Mouse (Mus musculus) midbrain, postnatal 0 days (tissue): ENCODE results near the gene Tmed3. TPM values are rescaled to one million over a fixed set of nuclear protein-coding genes. Genes with fewer than 3 reads are reported as not detected.

Experiments
- ATAC-seq: fragments of 200-750 bp; cut with Nextera tagmentation; 2 replicates; pipeline ENCODE4 v1.8.0; 2017; ENCODE audit warnings: moderate number of reproducible peaks, mild to moderate bottlenecking, moderate TSS enrichment, moderate library complexity; ENCODE audit not compliant: low FRiP score
- DNase-seq: peaks from one replicate; pipeline ENCODE4 v3.0.0-alpha.2; 2015; ENCODE audit warnings: low spot score
- H3K27ac ChIP-seq: fragments of 300-500 bp; sonication (generic); 2 replicates; pipeline ENCODE4 v1.5.1; 2014; ENCODE audit warnings: low read depth, mild to moderate bottlenecking, low read length, mixed read lengths
- H3K27me3 ChIP-seq: fragments of 300-500 bp; sonication (generic); 2 replicates; pipeline ENCODE4 v1.6.1; 2014; ENCODE audit warnings: low read length, control low read depth, mixed read lengths; ENCODE audit not compliant: insufficient read depth
- H3K36me3 ChIP-seq: fragments of 300-500 bp; sonication (generic); 2 replicates; pipeline ENCODE4 v1.6.1; 2014; ENCODE audit warnings: low read length, control low read depth, mixed read lengths; ENCODE audit not compliant: insufficient read depth
- H3K4me1 ChIP-seq: fragments of 300-500 bp; sonication (generic); 2 replicates; pipeline ENCODE4 v1.6.1; 2014; ENCODE audit warnings: mild to moderate bottlenecking, control low read depth, antibody characterized with exemption, low read length, mixed read lengths; ENCODE audit not compliant: insufficient read depth
- H3K4me2 ChIP-seq: fragments of 300-500 bp; sonication (generic); 2 replicates; pipeline ENCODE4 v1.6.1; 2014; ENCODE audit warnings: low read depth, mild to moderate bottlenecking, low read length, mixed read lengths; ENCODE audit not compliant: poor library complexity, severe bottlenecking
- H3K4me3 ChIP-seq: fragments of 300-500 bp; sonication (generic); 2 replicates; pipeline ENCODE4 v1.5.1; 2014; ENCODE audit warnings: low read depth, mild to moderate bottlenecking, low read length, moderate library complexity
- H3K9ac ChIP-seq: fragments of 300-500 bp; sonication (generic); replicated peaks from 2 replicates; pipeline ENCODE4 v1.6.1; 2014; ENCODE audit warnings: mild to moderate bottlenecking, low read length, moderate library complexity, mixed read lengths; ENCODE audit not compliant: poor library complexity, severe bottlenecking
- H3K9me3 ChIP-seq: fragments of 300-500 bp; sonication (generic); 2 replicates; pipeline ENCODE4 v1.6.1; 2016; ENCODE audit warnings: low read length, control low read depth
- CTCF ChIP-seq: IDR thresholded peaks from 2 replicates; pipeline ENCODE4 v1.5.1; 2016; ENCODE audit warnings: antibody characterized with exemption, mild to moderate bottlenecking
- WGBS: fragments of 180-500 bp; shearing (Covaris S2); extraction: QIAGEN DNeasy Blood & Tissue Kit; methylation state at CpG from one replicate; pipeline ENCODE4 v1.1.7; 2014; 5-methylcytosine and 5-hydroxymethylcytosine counted together
- polyA plus RNA-seq: library from polyadenylated mRNA; unstranded; fragments of >200 nt; fragmentation: Nextera tagmentation; extraction: Ambion mirVana; gene quantifications from 2 replicates; pipeline ENCODE4 v1.2.1, GENCODE M21; 2015
- total RNA-seq: library from RNA; depleted of rRNA; stranded (reverse); fragments of >200 nt; gene quantifications from 2 replicates; pipeline ENCODE4 v1.2.3, GENCODE M21; 2014; rRNA removed

The Tmed3 gene
- total and polyA plus RNA-seq, 2 experiments from 2014 or later = 56.5 to 57.6 TPM

- no peaks in the 10 kb centered on the region for H3K9me3 ChIP-seq
- no peak for TF ChIP-seq CTCF
- H3K4me3 ChIP-seq = no peak overlapping the region
- H3K36me3 ChIP-seq = no peaks in the 10 kb centered on the region
- no peak overlapping the region for H3K27ac ChIP-seq
- ATAC-seq = no peak
- H3K4me1 ChIP-seq = no peaks in the 10 kb centered on the region
- no peak overlapping the region for H3K4me2 ChIP-seq
- H3K27me3 ChIP-seq = no peaks in the 10 kb centered on the region
- no peak overlapping the region for H3K9ac ChIP-seq
- WGBS = 88% methylated on average over 4 of the region's 4 CpGs
- no peak for DNase-seq
Observed at GRCm38 (mm10) chr9:89667306-89667942, 37.4 kb downstream of the Tmed3 start.

- ATAC-seq (no peak; the same call in 1 of the 2 replicates), DNase-seq (no peak)
- TF ChIP-seq CTCF = no peak
- H3K9me3 ChIP-seq = no peaks in the 10 kb centered on the region
- H3K4me3 ChIP-seq = no peak overlapping the region
- no peak overlapping the region for H3K4me2 ChIP-seq
- no peaks in the 10 kb centered on the region for H3K36me3 ChIP-seq
- H3K9ac ChIP-seq = no peak overlapping the region
- no peaks in the 10 kb centered on the region for H3K27me3 ChIP-seq
- no peaks in the 10 kb centered on the region for H3K4me1 ChIP-seq
- H3K27ac ChIP-seq = no peak overlapping the region
- WGBS = 77% methylated on average over 6 of the region's 6 CpGs
Observed at GRCm38 (mm10) chr9:89650913-89651312, 54.0 kb downstream of the Tmed3 start.

Other genes with a start within 250 kb of the Tmed3 start
- 17.3 and 17.7 TPM in 2 replicates for gene Minar1, start 81.9 kb downstream of the Tmed3 start, total RNA-seq
- gene Minar1, start 81.9 kb downstream of the Tmed3 start, polyA plus RNA-seq = 3.1 and 3.5 TPM in 2 replicates
- 2.5 and 3.7 TPM in 2 replicates for gene Ankrd34c, start 33.4 kb upstream of the Tmed3 start, total RNA-seq
- 0.74 and 0.86 TPM in 2 replicates for gene Ankrd34c, start 33.4 kb upstream of the Tmed3 start, polyA plus RNA-seq
- gene Rasgrf1, start 204.8 kb upstream of the Tmed3 start, total RNA-seq = 35.7 and 40.8 TPM in 2 replicates
- 22.6 and 24.0 TPM in 2 replicates for gene Rasgrf1, start 204.8 kb upstream of the Tmed3 start, polyA plus RNA-seq